Mouse (Mus musculus): Measurements from ENCODE around the gene Paqr4.
"Not testable (repeated sequence)": the region's sequence is repeated elsewhere in the genome, so short reads cannot be mapped to it uniquely, and the experiment has no call there.

The Paqr4 gene

GRCm38 (mm10) chr17:23740598-23741021 is at the start of gene Paqr4:
TSS of gene Paqr4 (minus strand) at chr17:23740867.
- no peak for DNase-seq (ENCODE audit: low read depth)

DNA sequence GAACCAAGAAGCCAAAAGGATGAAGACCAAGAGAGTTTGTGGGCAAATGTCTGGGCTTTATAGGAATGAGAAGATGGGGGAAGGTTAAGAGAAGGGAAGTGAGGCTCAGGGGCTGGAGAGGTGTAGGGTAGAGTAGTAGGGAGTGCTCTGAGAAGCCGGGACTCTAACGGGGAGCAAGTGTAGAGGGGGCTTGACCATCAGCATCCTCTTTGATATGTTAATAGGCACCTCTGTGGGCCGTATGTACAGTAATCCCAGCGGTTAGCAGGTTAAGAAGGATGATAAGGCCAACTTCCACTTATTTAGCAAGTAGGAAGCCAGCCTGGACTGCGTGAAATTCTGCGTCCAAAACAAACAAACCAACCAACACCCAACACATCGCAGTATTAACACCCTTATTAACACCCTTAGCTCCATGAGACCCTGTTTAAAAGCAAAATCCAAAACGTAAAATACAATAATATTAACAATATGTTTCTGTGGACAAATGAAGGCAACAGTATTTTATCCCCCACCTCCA is 49.1 kb upstream of the Paqr4 start:
- no peak for DNase-seq (ENCODE audit: low read depth)

- no peak for DNase-seq (ENCODE audit: low read depth)
These were observed 48.3 kb upstream of the Paqr4 start for GRCm38 (mm10) chr17:23788973-23789372.

GRCm38 (mm10) chr17:23786510-23786931 is 45.9 kb upstream of the Paqr4 start:
- DNase-seq (ENCODE audit: low read depth), result no peak

DNA sequence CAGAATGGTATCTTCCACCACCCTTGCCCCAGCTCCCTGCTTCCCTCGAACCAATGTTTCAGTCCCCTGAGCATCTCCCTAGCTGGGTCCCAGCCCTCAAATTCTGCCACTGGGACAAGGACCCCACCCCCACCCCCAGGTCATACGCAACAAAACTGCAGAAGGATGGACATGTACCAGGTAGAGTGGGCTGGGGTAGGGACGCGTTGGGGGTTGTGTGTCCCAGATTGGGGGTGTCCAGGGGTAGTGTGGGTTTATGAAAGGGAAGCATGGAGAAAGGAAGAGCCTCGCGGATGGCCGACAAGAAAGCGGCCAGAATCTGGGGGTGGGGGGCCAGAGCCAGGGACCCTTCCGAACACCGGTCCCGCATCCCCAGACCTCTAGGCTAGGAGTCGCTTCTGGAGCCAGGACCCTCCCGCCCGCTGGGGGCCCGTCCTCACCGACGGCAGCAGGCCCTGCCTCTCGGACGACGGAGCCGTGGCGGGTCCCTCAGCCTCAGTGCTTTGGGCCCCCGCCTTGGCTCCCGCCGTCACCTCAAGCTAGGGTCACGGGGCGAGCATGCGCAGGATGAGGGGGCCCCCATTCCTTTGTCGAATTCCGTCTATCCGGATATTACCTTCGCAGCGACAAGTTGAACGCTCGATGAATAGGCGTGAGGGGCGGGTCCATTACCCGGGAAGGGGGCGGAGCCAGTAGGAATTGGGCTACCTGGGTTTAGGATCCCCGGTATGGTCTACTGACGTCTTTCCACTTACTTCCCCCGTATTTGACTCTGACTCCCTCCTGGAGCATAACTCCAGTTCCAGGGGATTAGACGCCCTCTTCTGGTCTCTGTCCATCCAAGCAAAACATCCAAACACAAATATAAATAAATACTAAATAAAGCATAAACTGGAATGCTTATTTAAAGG is 45.1 kb upstream of the Paqr4 start, which contains the start of gene Flywch2:
Flywch2 (minus strand) TSS at position 521 of the 911 bp plus-strand sequence.
- no peak for DNase-seq (ENCODE audit: low read depth)

DNA sequence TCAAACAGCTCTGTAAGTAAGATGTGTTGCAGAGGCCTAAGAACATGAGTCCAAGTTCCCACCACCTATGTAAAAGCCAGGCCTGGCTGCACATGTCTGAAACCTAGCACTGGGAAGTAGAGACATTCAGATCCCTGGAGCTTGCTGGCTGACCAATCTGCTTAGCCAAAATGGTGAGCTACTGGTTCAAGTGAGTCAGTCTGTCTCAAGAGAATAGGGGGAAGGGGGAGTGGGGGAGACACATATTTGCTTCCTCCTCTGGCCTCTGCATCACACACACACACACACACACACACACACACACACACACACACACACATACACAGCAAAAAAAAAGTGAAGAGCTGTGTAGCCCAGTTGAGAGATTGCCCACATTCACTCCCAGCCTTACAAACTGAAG is 42.7 kb upstream of the Paqr4 start:
- no peak for DNase-seq (ENCODE audit: low read depth)

DNA sequence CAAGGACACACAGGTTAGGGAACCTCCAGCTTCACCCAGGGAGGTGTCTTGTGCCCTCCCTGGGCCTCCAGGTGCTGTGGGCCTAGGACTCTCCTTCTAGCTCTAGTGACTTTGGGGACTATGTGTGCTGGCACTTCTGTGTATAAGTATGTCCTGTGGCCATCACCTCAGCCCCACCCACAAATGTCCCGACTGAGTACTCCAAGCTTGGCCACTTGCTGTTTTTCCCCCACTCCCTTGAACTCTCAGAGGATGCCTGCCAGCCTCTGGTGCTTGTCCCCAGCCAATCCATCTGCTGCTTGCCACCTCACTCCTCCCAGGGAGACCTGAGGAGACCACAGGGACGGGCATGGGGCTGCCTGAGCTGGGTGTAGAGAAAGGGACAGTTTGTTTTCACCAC is 37.8 kb upstream of the Paqr4 start:
- no peak for DNase-seq (ENCODE audit: low read depth)

- no peak for DNase-seq (ENCODE audit: low read depth)
These were observed 36.5 kb upstream of the Paqr4 start for GRCm38 (mm10) chr17:23777141-23777540.

GRCm38 (mm10) chr17:23776216-23776615 is 35.5 kb upstream of the Paqr4 start:
- DNase-seq (ENCODE audit: low read depth), result no peak

GRCm38 (mm10) chr17:23774090-23774489 is 33.4 kb upstream of the Paqr4 start:
- peak; percentile 51 for DNase-seq (ENCODE audit: low read depth)

DNA sequence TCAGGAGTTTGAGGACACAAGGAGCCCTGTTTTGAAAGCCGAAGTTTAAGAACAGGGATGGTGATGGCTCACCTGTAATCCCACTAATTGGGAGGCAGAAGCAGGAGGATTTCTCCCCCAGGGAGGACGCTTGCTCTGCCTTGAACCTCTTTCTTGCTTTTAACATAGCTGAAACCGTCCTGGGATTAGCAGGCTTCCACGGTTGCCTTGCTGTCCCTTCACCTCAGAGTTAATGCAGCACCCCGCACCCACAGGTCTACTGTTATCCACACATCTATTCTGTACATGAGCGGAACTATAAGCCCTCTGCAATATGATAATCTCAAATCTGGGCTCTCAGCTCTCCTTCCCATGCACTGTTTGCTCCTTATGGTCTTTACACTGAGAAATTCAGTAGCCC is 33.0 kb upstream of the Paqr4 start:
- DNase-seq (ENCODE audit: low read depth), result no peak

- DNase-seq (ENCODE audit: low read depth), result not testable (repeated sequence)
These were observed 31.5 kb upstream of the Paqr4 start for GRCm38 (mm10) chr17:23772219-23772556.

- peak; percentile 98 for DNase-seq (ENCODE audit: low read depth)
These were observed 30.9 kb upstream of the Paqr4 start, which contains the start of gene Flywch1 for GRCm38 (mm10) chr17:23771284-23772218. TSS of gene Flywch1 (minus strand) at chr17:23771602.

DNA sequence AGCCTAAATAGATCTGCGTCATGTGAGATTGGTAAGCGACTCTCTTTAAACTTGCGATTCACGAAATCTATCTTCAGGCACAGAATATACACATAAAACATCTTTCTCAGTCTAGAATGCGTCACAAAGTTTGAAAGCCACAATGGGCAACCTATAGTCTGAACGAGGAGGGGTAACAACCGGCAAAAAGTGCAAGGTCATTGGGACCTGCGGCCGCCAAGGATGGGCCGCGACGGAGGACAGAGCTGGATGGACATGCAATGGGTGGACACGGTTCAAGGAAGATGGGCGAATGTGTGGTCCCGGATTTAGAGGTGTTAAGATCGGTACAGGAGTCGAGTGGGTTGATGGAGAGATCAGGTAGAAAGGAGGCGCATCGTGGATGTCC is 30.2 kb upstream of the Paqr4 start:
- DNase-seq (ENCODE audit: low read depth), result no peak

DNA sequence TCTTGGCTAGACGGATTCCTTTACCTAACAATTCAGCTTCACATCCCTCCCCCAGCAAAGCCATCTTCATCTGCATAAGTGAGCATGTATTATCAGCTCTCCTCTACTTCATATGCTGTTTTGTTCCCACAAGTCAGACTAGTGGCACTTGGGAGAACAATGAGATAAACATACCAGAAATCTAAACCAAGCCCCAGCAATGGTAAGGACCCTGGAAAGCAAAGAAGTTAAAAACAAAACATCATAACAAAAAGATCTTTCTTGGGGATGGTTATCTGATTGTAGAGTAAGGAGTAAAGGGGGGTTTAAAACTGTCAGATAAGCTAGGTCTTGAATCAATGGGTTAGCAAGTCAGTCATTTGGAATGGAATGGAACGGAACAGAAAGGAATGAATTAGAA is 29.8 kb upstream of the Paqr4 start:
- DNase-seq (ENCODE audit: low read depth), result no peak

- DNase-seq (ENCODE audit: low read depth), result no peak
These were observed 22.3 kb upstream of the Paqr4 start for GRCm38 (mm10) chr17:23762976-23763375.

GRCm38 (mm10) chr17:23761155-23761554 is 20.5 kb upstream of the Paqr4 start:
- no peak for DNase-seq (ENCODE audit: low read depth)

GRCm38 (mm10) chr17:23760231-23760630 is 19.6 kb upstream of the Paqr4 start:
- DNase-seq (ENCODE audit: low read depth), result no peak

- no peak for DNase-seq (ENCODE audit: low read depth)
These were observed 18.1 kb upstream of the Paqr4 start for GRCm38 (mm10) chr17:23758801-23759200.

DNA sequence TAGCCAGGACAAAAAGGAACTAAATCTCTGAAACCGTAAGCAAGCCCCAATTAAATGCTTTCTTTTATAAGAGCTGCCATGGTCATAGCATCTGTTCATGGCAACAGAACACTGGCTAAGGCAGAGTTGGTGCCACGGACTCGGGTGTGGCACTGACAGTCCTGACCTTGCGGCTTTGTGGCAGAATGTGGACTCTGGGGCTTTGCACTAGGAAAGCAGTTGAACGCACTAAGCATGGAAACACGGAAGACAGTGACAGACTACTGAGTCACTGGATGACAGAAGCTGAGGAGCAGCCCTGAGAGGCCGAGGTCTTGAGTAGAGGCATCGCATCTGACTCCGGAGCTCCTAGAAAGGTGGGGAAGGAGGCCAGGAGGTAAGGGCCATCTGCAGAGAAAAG is 16.9 kb upstream of the Paqr4 start:
- no peak for DNase-seq (ENCODE audit: low read depth)

DNA sequence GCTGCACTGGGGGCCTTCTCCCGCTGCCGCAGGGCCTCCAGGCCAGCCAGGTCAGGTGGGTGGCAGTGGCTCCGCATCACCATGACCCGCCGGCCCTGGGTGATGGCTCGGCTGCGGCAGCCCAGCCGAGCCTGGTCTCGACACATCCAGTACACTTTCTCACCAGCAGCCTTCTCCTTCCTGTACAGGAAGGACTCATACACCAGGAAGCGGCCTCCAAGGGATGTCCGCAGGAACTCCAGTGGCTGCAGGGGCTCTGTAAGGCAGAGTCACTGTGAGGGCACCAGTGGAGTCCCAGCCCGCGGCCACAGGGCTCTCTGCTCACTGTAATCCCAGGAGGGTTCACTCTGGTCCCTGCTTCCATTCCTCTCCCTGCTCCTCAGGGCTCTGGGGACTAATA is 15.0 kb upstream of the Paqr4 start:
- no peak for DNase-seq (ENCODE audit: low read depth)

GRCm38 (mm10) chr17:23749400-23750191 is 8.9 kb upstream of the Paqr4 start:
- DNase-seq (ENCODE audit: low read depth), result no peak

All from fibroblast of lung, adult 2 months (primary cell).